Mouse (Mus musculus): ENCODE measurements around the gene Snx27. TPM values are rescaled to one million over a fixed set of nuclear protein-coding genes. Genes with fewer than 3 reads are reported as not detected.
A peak's percentile ranks its signal among the peaks of the same experiment; 100 is the strongest.

The Snx27 gene
- polyA plus RNA-seq, 1 experiment from 2014 or later: 33.6 TPM

DNA sequence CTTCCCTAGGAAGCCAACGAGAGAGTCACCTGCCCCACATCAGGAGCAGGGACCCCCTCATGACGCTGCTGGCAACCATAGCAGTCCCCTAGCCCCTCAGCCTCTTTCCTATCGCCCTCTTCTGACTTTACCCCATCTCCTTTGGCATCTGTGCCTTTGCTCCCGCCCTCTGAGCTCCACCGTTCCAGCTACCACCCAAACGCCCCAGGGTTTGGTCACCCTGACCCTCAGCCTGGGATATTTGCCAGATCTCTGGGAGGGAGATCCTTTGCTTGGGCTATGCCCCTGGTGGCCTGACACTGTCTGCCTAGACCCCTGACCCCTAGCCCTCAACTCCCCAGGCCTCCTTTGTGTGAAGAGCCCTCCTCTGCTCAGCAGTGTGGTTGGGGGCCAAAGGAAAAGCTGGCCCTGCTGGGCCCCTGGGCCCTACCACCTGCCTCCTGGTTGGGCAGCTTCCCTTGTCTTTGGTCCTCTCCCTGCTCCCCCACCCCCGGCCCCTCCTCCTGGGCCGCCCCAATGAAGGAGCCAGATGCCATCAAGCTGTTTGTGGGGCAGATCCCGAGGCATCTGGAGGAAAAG, 103.8 kb downstream of the Snx27 start:
- 10% methylated on average over 7 of the region's 9 CpGs for WGBS
- Histone ChIP-seq H3K4me1 (ENCODE audit: control insufficient read depth, insufficient read depth, low read length) (no peaks in the 10 kb centered on the region; the same call in 1 of the 2 replicates), H3K4me2 (ENCODE audit: low read depth, low read length) (peak overlapping the region; percentile 45; the same call in 1 of the 2 replicates), H3K4me3 (ENCODE audit: low read depth, low read length) (peak overlapping the region; percentile 4; the same call in 1 of the 2 replicates), H3K36me3 (ENCODE audit: control insufficient read depth, insufficient read depth, low read length) (no peaks in the 10 kb centered on the region), H3K27ac (replicated peaks; ENCODE audit: low read depth, low read length) (no peak overlapping the region), H3K9ac (ENCODE audit: low read depth, low read length) (peak overlapping the region; percentile 41; the same call in 1 of the 2 replicates), H3K27me3 (replicated peaks; ENCODE audit: control insufficient read depth, insufficient read depth, low read length) (peaks cover 11% of the 10 kb centered on the region; the same call in 1 of the 2 replicates), H3K9me3 (ENCODE audit: control insufficient read depth, low read length) (no peaks in the 10 kb centered on the region)
- ATAC-seq (ENCODE audit: low read depth) (no peak; the same call in 1 of the 2 replicates), DNase-seq (ENCODE audit: low spot score) (no peak)

DNA sequence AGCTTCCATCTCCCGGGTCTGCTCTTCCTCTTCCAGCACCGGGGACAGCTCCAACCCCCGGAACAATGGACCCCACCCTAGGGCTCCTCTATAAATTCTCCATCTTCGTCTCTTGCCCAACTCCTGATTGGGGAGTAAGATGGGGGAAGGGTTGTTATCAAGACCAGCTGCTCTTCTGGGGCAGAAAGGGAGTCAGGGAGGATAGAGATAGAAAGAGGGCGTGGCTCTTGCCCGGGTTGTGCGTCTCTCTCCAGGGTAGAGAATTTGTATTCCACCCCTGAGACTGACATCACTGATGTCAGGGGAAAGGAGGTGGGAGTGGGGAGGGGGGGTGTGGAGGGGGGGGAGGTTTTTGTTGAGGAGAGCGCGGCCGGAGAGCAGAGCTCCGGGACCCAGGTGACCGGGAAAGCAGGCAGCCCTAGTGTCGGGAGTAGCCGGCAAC, 104.5 kb downstream of the Snx27 start, which contains the start of gene Celf3:
Gene Celf3 (plus strand): TSS at position 315 of the 442 bp plus-strand sequence.
- peak; percentile 77 for ATAC-seq (ENCODE audit: low read depth)

DNA sequence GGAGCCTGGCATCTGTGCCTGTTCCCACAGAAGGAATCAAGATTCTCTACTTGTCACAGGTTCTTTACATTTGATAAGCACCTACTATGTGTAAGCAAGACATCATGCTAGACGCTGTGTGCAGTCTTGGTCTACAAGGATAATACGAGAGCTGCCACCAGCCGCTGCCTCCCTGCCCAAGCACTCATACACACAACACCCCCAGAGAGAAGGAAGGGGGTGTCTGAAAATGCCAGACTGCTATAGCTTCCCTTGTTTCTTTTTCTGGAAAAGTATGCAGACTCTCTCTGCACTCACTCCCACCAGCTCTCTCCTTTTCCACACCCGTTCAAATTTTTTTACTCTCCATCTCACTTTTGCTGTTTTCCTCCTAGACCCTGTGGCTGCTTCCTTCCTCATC, 105.1 kb downstream of the Snx27 start:
- Histone ChIP-seq H3K9ac (ENCODE audit: low read depth, low read length) (no peak overlapping the region), H3K36me3 (ENCODE audit: control insufficient read depth, insufficient read depth, low read length) (no peaks in the 10 kb centered on the region), H3K4me3 (ENCODE audit: low read depth, low read length) (no peak overlapping the region), H3K9me3 (ENCODE audit: control insufficient read depth, low read length) (no peaks in the 10 kb centered on the region), H3K27me3 (replicated peaks; ENCODE audit: control insufficient read depth, insufficient read depth, low read length) (peaks cover 11% of the 10 kb centered on the region; the same call in 1 of the 2 replicates), H3K27ac (replicated peaks; ENCODE audit: low read depth, low read length) (no peak overlapping the region), H3K4me2 (ENCODE audit: low read depth, low read length) (no peak overlapping the region), H3K4me1 (ENCODE audit: control insufficient read depth, insufficient read depth, low read length) (peaks cover 3% of the 10 kb centered on the region; the same call in 1 of the 2 replicates)
- WGBS: 49% methylated on average over 4 of the region's 4 CpGs
- DNase-seq (ENCODE audit: low spot score) (no peak), ATAC-seq (ENCODE audit: low read depth) (no peak)

More for the DNA sequence above, 104.5 kb downstream of the Snx27 start, which contains the start of gene Celf3:
- Histone ChIP-seq H3K27me3 (replicated peaks; ENCODE audit: control insufficient read depth, insufficient read depth, low read length) (peaks cover 11% of the 10 kb centered on the region; the same call in 1 of the 2 replicates), H3K4me3 (ENCODE audit: low read depth, low read length) (peak within 1 kb of the TSS; percentile 4; the same call in 1 of the 2 replicates), H3K4me2 (ENCODE audit: low read depth, low read length) (peak within 1 kb of the TSS; percentile 45; the same call in 1 of the 2 replicates), H3K9me3 (ENCODE audit: control insufficient read depth, low read length) (no peaks in the 10 kb centered on the region), H3K9ac (ENCODE audit: low read depth, low read length) (peak within 1 kb of the TSS; percentile 41; the same call in 1 of the 2 replicates), H3K36me3 (ENCODE audit: control insufficient read depth, insufficient read depth, low read length) (no peaks in the 10 kb centered on the region), H3K4me1 (ENCODE audit: control insufficient read depth, insufficient read depth, low read length) (no peaks in the 10 kb centered on the region; the same call in 1 of the 2 replicates), H3K27ac (replicated peaks; ENCODE audit: low read depth, low read length) (no peak within 1 kb of the TSS)
- WGBS: 2% methylated on average over 7 of the region's 14 CpGs
- peak; percentile 74 for DNase-seq (ENCODE audit: low spot score)

DNA sequence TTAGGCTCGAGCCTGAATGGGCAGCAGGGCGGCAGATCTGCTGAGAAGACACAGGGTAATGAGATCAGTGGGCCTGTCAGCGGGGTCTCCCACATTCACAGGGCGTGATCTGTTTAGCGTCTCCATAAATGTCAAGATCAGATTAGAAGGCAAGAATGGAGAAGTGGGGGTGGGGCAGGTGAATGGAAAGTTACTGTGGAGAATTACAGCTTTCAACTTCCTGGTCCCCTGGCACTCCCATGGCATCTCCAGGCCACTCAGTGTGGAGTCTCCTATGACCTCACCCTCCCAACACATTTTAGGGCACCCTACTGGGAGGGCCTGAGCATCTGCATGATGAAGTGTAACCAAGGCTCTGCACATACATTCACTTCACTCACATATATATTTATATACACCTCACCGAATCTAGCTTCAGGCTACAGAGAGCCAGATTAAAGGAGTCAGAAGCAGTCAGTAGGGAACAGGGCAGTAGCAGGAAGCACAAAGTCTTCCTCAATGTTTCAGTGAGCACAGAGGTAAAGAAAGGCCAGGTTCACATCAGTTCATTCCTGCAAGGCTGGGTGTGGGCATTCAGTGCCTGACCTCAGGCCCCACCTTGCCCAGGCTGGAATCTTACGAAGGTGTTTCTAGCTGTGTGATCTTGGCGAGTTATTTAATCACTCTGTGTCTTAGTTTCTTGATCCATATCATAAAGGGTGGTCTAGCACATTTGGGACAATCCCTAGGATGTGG, 106.0 kb downstream of the Snx27 start:
- H3K4me2 ChIP-seq (ENCODE audit: low read depth, low read length): no peak overlapping the region
- H3K9ac ChIP-seq (ENCODE audit: low read depth, low read length): no peak overlapping the region
- DNase-seq (ENCODE audit: low spot score) (no peak), ATAC-seq (ENCODE audit: low read depth) (no peak)
- no peak overlapping the region for H3K4me3 ChIP-seq (ENCODE audit: low read depth, low read length)
- no peak overlapping the region for H3K27ac ChIP-seq (replicated peaks; ENCODE audit: low read depth, low read length)
- no peaks in the 10 kb centered on the region for H3K9me3 ChIP-seq (ENCODE audit: control insufficient read depth, low read length)
- peaks cover 11% of the 10 kb centered on the region; the same call in 1 of the 2 replicates for H3K27me3 ChIP-seq (replicated peaks; ENCODE audit: control insufficient read depth, insufficient read depth, low read length)
- WGBS: 69% methylated on average over 8 of the region's 8 CpGs
- no peaks in the 10 kb centered on the region for H3K36me3 ChIP-seq (ENCODE audit: control insufficient read depth, insufficient read depth, low read length)
- peaks cover 4% of the 10 kb centered on the region; the same call in 1 of the 2 replicates for H3K4me1 ChIP-seq (ENCODE audit: control insufficient read depth, insufficient read depth, low read length)

DNA sequence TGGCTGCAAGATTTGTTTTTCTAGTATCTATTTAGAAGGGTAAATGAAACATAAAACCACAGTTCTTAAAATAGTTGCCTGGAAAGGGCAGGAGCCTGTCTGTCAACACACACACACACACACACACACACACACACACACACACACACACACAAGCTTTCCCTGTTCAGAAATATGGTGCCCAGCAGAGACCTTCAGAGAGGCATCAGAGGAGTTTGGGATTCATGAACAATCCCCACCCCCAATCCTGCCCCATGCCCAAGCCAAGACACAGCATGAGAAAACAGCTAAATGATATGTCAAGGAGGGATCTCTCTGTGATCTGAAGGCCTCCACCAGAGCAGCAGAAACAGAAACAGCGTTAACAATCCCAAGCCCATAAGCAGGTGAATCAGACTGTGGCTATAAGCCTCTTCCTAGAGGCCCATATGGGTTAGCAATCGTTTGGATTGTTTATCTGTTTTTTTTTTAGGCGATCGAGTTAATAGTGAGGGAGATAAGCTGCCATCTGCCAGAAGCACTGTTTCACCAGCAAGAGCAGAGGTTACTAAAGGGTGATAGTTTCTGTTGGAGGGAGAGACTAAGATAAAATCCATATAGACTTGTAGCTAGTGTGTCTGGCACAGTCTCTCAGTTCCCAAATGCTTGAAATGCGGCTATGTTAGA, 108.8 kb downstream of the Snx27 start:
- WGBS: 77% methylated on average over 5 of the region's 5 CpGs
- no peak for ATAC-seq (ENCODE audit: low read depth)
- no peaks in the 10 kb centered on the region for H3K9me3 ChIP-seq (ENCODE audit: control insufficient read depth, low read length)
- H3K4me1 ChIP-seq (ENCODE audit: control insufficient read depth, insufficient read depth, low read length): peaks cover 4% of the 10 kb centered on the region; the same call in 1 of the 2 replicates
- H3K4me3 ChIP-seq (ENCODE audit: low read depth, low read length): no peak overlapping the region
- H3K4me2 ChIP-seq (ENCODE audit: low read depth, low read length): no peak overlapping the region
- no peak overlapping the region for H3K9ac ChIP-seq (ENCODE audit: low read depth, low read length)
- DNase-seq (ENCODE audit: low spot score): no peak
- H3K27ac ChIP-seq (replicated peaks; ENCODE audit: low read depth, low read length): no peak overlapping the region
- H3K36me3 ChIP-seq (ENCODE audit: control insufficient read depth, insufficient read depth, low read length): no peaks in the 10 kb centered on the region
- no peaks in the 10 kb centered on the region for H3K27me3 ChIP-seq (replicated peaks; ENCODE audit: control insufficient read depth, insufficient read depth, low read length)

DNA sequence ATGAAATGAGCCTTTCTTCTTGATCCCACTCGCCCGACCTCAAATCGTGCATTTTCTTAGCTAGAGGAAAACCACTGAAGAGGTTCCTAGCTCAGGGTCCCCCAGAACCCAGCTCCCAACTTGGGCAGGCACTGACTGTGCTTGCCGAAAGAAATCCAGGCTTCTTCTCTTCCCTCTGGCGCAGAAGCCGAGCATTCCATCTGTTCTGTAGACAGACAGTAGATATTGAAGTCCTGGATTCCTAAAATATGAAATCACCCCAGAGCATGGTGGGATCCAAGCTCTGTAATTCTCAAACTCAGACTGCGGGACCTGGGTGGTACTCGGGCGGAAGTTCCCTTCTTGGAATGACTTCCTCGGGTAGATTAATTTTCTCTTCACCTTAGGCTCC, 109.4 kb downstream of the Snx27 start:
- H3K36me3 ChIP-seq (ENCODE audit: control insufficient read depth, insufficient read depth, low read length): no peaks in the 10 kb centered on the region
- no peaks in the 10 kb centered on the region for H3K9me3 ChIP-seq (ENCODE audit: control insufficient read depth, low read length)
- 36% methylated on average over 10 of the region's 10 CpGs for WGBS
- H3K27me3 ChIP-seq (replicated peaks; ENCODE audit: control insufficient read depth, insufficient read depth, low read length): no peaks in the 10 kb centered on the region
- 0 out of 2 replicates have a peak overlapping the region, but pooled peaks have one; percentile 47 for H3K4me2 ChIP-seq (ENCODE audit: low read depth, low read length)
- no peak for ATAC-seq (ENCODE audit: low read depth)
- H3K27ac ChIP-seq (replicated peaks; ENCODE audit: low read depth, low read length): no peak overlapping the region; the same call in 1 of the 2 replicates
- DNase-seq (ENCODE audit: low spot score): no peak
- H3K4me1 ChIP-seq (ENCODE audit: control insufficient read depth, insufficient read depth, low read length): peaks cover 4% of the 10 kb centered on the region; the same call in 1 of the 2 replicates
- H3K4me3 ChIP-seq (ENCODE audit: low read depth, low read length): no peak overlapping the region; the same call in 1 of the 2 replicates
- 0 out of 2 replicates have a peak overlapping the region, but pooled peaks have one; percentile 14 for H3K9ac ChIP-seq (ENCODE audit: low read depth, low read length)

DNA sequence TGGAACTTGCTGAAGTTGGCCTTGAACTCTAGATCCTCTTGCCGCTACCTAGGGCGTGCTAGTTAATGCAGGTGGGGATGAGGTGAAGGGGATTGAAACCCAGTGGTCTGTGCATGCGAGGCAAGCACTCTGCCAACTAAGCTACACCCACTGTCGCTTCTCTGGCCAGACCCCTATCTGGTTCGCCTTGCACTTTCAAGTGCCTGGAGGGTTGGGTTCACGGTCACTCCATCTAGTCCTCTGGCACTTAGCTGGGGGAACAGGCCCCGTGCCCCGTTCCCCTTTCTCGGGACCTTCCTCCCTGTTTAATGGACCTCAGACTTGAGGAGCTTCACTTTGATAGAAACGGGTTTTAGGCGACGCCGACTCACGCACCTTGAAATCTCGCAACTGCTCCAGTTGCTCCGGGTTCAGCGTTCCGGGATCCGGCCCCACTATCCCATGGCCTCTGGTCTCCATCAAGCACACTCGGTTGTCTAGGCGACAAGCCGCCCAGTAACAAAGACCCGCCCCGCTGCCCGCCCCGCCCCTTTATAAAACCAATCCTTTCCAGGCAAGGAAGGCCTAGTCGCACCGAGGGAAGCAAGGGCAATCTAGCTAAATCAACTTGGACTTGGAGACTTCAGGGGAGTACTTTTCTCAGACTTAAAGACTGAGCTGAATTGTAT, 109.9 kb downstream of the Snx27 start:
- H3K9me3 ChIP-seq (ENCODE audit: control insufficient read depth, low read length): no peaks in the 10 kb centered on the region
- 0 out of 2 replicates have a peak, but pooled peaks cover 4% of the 10 kb centered on the region for H3K4me1 ChIP-seq (ENCODE audit: control insufficient read depth, insufficient read depth, low read length)
- peak overlapping the region; percentile 14; the same call in 1 of the 2 replicates for H3K9ac ChIP-seq (ENCODE audit: low read depth, low read length)
- peak overlapping the region; percentile 18; the same call in 1 of the 2 replicates for H3K4me3 ChIP-seq (ENCODE audit: low read depth, low read length)
- peak; percentile 75 for ATAC-seq (ENCODE audit: low read depth)
- peak; percentile 74 for DNase-seq (ENCODE audit: low spot score)
- peak overlapping the region; percentile 47 for H3K4me2 ChIP-seq (ENCODE audit: low read depth, low read length)
- H3K27ac ChIP-seq (replicated peaks; ENCODE audit: low read depth, low read length): no peak overlapping the region; the same call in none of the 2 replicates
- 14% methylated on average over 28 of the region's 28 CpGs for WGBS
- no peaks in the 10 kb centered on the region for H3K36me3 ChIP-seq (ENCODE audit: control insufficient read depth, insufficient read depth, low read length)
- H3K27me3 ChIP-seq (replicated peaks; ENCODE audit: control insufficient read depth, insufficient read depth, low read length): no peaks in the 10 kb centered on the region
